8 mouse cellular contexts compared by ENCODE assay signal in the genomic region with DNA sequence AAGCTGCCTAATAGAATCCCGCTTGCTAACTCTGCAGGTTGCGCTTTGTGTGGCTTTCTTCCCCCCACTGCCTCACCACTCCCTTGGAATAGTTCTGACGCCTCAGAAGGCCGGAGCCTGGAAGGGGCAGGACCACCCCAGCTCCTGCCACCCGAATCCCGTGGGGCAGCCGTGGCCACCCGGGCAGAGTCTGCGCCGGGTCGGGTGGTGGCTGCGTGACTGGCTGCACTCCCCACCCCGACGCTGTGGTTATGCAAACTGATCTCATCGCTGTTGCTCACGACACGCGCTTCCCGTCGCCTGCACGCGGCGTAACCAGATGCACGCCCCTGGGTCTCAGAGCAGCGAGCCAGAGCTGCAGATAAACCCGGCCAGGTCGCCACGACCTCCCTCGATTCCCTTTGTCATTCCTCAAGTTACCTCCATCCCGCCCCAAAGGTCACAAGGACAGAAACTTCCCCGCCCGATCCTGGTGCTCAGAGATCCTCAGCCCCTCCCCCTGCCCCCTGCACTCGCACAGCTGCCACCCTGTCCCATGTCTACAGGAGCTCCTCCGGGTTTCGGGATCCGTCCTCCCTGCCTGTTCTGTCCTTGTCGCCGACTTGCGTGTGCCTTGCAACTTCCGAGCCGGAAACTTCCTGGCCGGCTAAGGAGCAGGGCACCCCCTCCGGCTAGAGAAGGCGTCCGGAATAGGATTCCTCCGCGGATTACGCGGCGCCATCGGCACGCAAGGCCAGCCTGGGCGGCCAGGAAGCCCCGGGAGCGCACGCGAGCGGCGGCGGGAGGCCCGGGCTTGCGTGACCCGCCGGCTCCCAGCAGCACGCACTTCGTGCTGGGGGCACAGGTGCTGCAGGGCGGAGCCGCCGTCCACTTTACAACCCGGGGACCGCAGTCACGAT. TPM values are rescaled to one million over a fixed set of nuclear protein-coding genes. Genes with fewer than 3 reads are reported as not detected.
DNase-seq lines count a peak whose midpoint lies in the region; ATAC-seq and TF ChIP-seq lines count a peak whose summit lies in the region.

No protein-coding gene starts in this region.

- peak overlapping the region; percentile 95 for H3K4me2 ChIP-seq in forebrain, embryonic 11.5 days (ENCODE audit: low read depth, low read length, severe bottlenecking)
- H3K4me2 ChIP-seq in heart, embryonic 16.5 days (ENCODE audit: low read depth, low read length) = peak overlapping the region; percentile 77
- peak overlapping the region; percentile 74 for H3K4me2 ChIP-seq in liver, embryonic 16.5 days (ENCODE audit: low read depth, low read length)
- H3K4me2 ChIP-seq in neural tube, embryonic 12.5 days (replicated peaks) = peak overlapping the region; percentile 96
- peak overlapping the region; percentile 91 for H3K4me2 ChIP-seq in stomach, postnatal 0 days (replicated peaks; ENCODE audit: low read depth)

- TF ChIP-seq CTCF in bone marrow, adult 2 months (IDR thresholded peaks at IDR 0.05; ENCODE audit: control insufficient read depth, insufficient read depth, low read length) = no peak
- peak; percentile 18; the same call in 1 of the 2 replicates for TF ChIP-seq CTCF in stomach, postnatal 0 days (IDR thresholded peaks at IDR 0.05; ENCODE audit: low read depth)

- TF ChIP-seq POLR2A in bone marrow, adult 2 months (IDR thresholded peaks at IDR 0.05; ENCODE audit: borderline replicate concordance, control insufficient read depth, low read depth, low read length) = peak; percentile 45; the same call in 1 of the 2 replicates

- H3K27ac ChIP-seq in bone marrow, adult 2 months (ENCODE audit: control insufficient read depth, insufficient read depth, low read depth, low read length, poor library complexity) = peak overlapping the region; percentile 44; the same call in 1 of the 2 replicates
- H3K27ac ChIP-seq in forebrain, embryonic 11.5 days (ENCODE audit: low read depth, low read length) = no peak overlapping the region
- H3K27ac ChIP-seq in heart, embryonic 16.5 days (ENCODE audit: low read length) = peak overlapping the region; percentile 76
- peak overlapping the region; percentile 48; the same call in 1 of the 2 replicates for H3K27ac ChIP-seq in liver, embryonic 16.5 days (ENCODE audit: low read length)
- peak overlapping the region; percentile 15; the same call in 1 of the 2 replicates for H3K27ac ChIP-seq in neural tube, embryonic 12.5 days
- peak overlapping the region; percentile 96 for H3K27ac ChIP-seq in stomach, postnatal 0 days (replicated peaks)

- H3K4me1 ChIP-seq in bone marrow, adult 2 months (ENCODE audit: control insufficient read depth, insufficient read depth, low read length) = peaks cover 2% of the 10 kb centered on the region; the same call in 1 of the 2 replicates
- H3K4me1 ChIP-seq in forebrain, embryonic 11.5 days (replicated peaks; ENCODE audit: control insufficient read depth, insufficient read depth, low read length) = peaks cover 9% of the 10 kb centered on the region
- no peaks in the 10 kb centered on the region for H3K4me1 ChIP-seq in heart, embryonic 16.5 days (ENCODE audit: control insufficient read depth, insufficient read depth, low read length)
- H3K4me1 ChIP-seq in liver, embryonic 16.5 days (ENCODE audit: control insufficient read depth, low read depth, low read length) = no peaks in the 10 kb centered on the region; the same call in 1 of the 2 replicates
- peaks cover 4% of the 10 kb centered on the region; the same call in 1 of the 2 replicates for H3K4me1 ChIP-seq in neural tube, embryonic 12.5 days
- H3K4me1 ChIP-seq in stomach, postnatal 0 days (replicated peaks; ENCODE audit: control insufficient read depth, insufficient read depth) = no peaks in the 10 kb centered on the region

- DNase-seq in B cell, adult 2 months = peak; percentile 85
- DNase-seq in forebrain, embryonic 11.5 days (ENCODE audit: low spot score) = peak; percentile 86
- peak; percentile 76 to 86 for DNase-seq in kidney, postnatal 25 days
- peak; percentile 84 for DNase-seq in stomach, postnatal 0 days (ENCODE audit: low spot score)

- no peaks in the 10 kb centered on the region for H3K9me3 ChIP-seq in forebrain, embryonic 11.5 days (ENCODE audit: control insufficient read depth, low read length)
- H3K9me3 ChIP-seq in heart, embryonic 16.5 days (replicated peaks; ENCODE audit: control insufficient read depth, low read length) = no peaks in the 10 kb centered on the region
- H3K9me3 ChIP-seq in liver, embryonic 16.5 days (replicated peaks; ENCODE audit: control insufficient read depth, low read length) = no peaks in the 10 kb centered on the region
- no peaks in the 10 kb centered on the region for H3K9me3 ChIP-seq in neural tube, embryonic 12.5 days
- H3K9me3 ChIP-seq in stomach, postnatal 0 days (ENCODE audit: control insufficient read depth, low read length) = no peaks in the 10 kb centered on the region

- ATAC-seq in forebrain, embryonic 11.5 days (replicated peaks; ENCODE audit: low FRiP score) = peak; percentile 81
- ATAC-seq in heart, embryonic 16.5 days (replicated peaks; ENCODE audit: extremely low read depth, insufficient read depth, low FRiP score) = peak; percentile 74
- ATAC-seq in liver, embryonic 16.5 days (ENCODE audit: low read depth) = peak; percentile 72
- peak; percentile 79 for ATAC-seq in neural tube, embryonic 12.5 days (ENCODE audit: low FRiP score, low read depth)
- peak; percentile 93 for ATAC-seq in stomach, postnatal 0 days (ENCODE audit: low FRiP score, low TSS enrichment)

- WGBS in bone marrow, adult 2 months = under 1% methylated on average over 72 of the region's 72 CpGs
- WGBS in forebrain, embryonic 11.5 days = under 1% methylated on average over 72 of the region's 72 CpGs
- WGBS in heart, embryonic 16.5 days = under 1% methylated on average over 72 of the region's 72 CpGs
- WGBS in liver, embryonic 16.5 days (ENCODE audit: insufficient replicate concordance) = under 1% methylated on average over 72 of the region's 72 CpGs
- whole genome bisulfite sequencing in neural tube, embryonic 12.5 days = under 1% methylated on average over 72 of the region's 72 CpGs
- under 1% methylated on average over 72 of the region's 72 CpGs for WGBS in stomach, postnatal 0 days

- H3K27me3 ChIP-seq in forebrain, embryonic 11.5 days (ENCODE audit: control insufficient read depth, insufficient read depth, low read length) = peaks cover 12% of the 10 kb centered on the region
- H3K27me3 ChIP-seq in heart, embryonic 16.5 days (ENCODE audit: control insufficient read depth, insufficient read depth, low read length) = no peaks in the 10 kb centered on the region
- peaks cover 33% of the 10 kb centered on the region for H3K27me3 ChIP-seq in liver, embryonic 16.5 days (ENCODE audit: control insufficient read depth, insufficient read depth, low read depth, low read length)
- 0 out of 2 replicates have a peak, but pooled peaks cover 4% of the 10 kb centered on the region for H3K27me3 ChIP-seq in neural tube, embryonic 12.5 days (replicated peaks)
- H3K27me3 ChIP-seq in stomach, postnatal 0 days (ENCODE audit: control insufficient read depth, insufficient read depth, low read length) = no peaks in the 10 kb centered on the region

- peak overlapping the region; percentile 77 for H3K4me3 ChIP-seq in bone marrow, adult 2 months (replicated peaks; ENCODE audit: control insufficient read depth, low read depth, low read length)
- peak overlapping the region; percentile 52 for H3K4me3 ChIP-seq in forebrain, embryonic 11.5 days (ENCODE audit: low read depth, low read length)
- H3K4me3 ChIP-seq in heart, embryonic 16.5 days (ENCODE audit: low read length) = peak overlapping the region; percentile 66
- H3K4me3 ChIP-seq in liver, embryonic 16.5 days (ENCODE audit: low read depth, low read length) = peak overlapping the region; percentile 62
- peak overlapping the region; percentile 60 for H3K4me3 ChIP-seq in neural tube, embryonic 12.5 days
- H3K4me3 ChIP-seq in stomach, postnatal 0 days (ENCODE audit: low read depth, low read length) = peak overlapping the region; percentile 58

- no peak for TF ChIP-seq EP300 in stomach, postnatal 0 days (optimal IDR thresholded peaks at IDR 0.05)

- H3K9ac ChIP-seq in forebrain, embryonic 11.5 days (ENCODE audit: low read length) = peak overlapping the region; percentile 71
- peak overlapping the region; percentile 83 for H3K9ac ChIP-seq in heart, embryonic 16.5 days (ENCODE audit: low read length)
- peak overlapping the region; percentile 58 for H3K9ac ChIP-seq in liver, embryonic 16.5 days (ENCODE audit: low read depth, low read length)
- peak overlapping the region; percentile 67 for H3K9ac ChIP-seq in neural tube, embryonic 12.5 days
- peak overlapping the region; percentile 85 for H3K9ac ChIP-seq in stomach, postnatal 0 days (ENCODE audit: low read length)

- H3K36me3 ChIP-seq in forebrain, embryonic 11.5 days (ENCODE audit: control insufficient read depth, insufficient read depth, low read length) = no peaks in the 10 kb centered on the region
- H3K36me3 ChIP-seq in heart, embryonic 16.5 days (ENCODE audit: control insufficient read depth, insufficient read depth) = no peaks in the 10 kb centered on the region
- no peaks in the 10 kb centered on the region for H3K36me3 ChIP-seq in liver, embryonic 16.5 days (ENCODE audit: control insufficient read depth, insufficient read depth)
- no peaks in the 10 kb centered on the region for H3K36me3 ChIP-seq in neural tube, embryonic 12.5 days
- H3K36me3 ChIP-seq in stomach, postnatal 0 days (ENCODE audit: control insufficient read depth, insufficient read depth, low read length) = no peaks in the 10 kb centered on the region

RNA-seq across cellular contexts. Expression of a gene that starts 7.1 kb away (rescaled TPM):
- not detected in 2 replicates for polyA plus RNA-seq in bone marrow, adult 2 months (2011; ENCODE audit: insufficient read depth, insufficient read length, low replicate concordance, missing spikeins)
- 6.4 TPM in 2 replicates for polyA plus RNA-seq in forebrain, embryonic 11.5 days (2014; fragmentation: Nextera tagmentation; extraction: Ambion mirVana)
- polyA plus RNA-seq in heart, embryonic 16.5 days (2015; fragmentation: Nextera tagmentation; extraction: Ambion mirVana) = 5.7 and 7.1 TPM in 2 replicates
- polyA plus RNA-seq in liver, embryonic 16.5 days (2015; fragmentation: Nextera tagmentation; extraction: Ambion mirVana) = 0.94 and 1.1 TPM in 2 replicates
- polyA plus RNA-seq in neural tube, embryonic 12.5 days (2016; fragmentation: Nextera tagmentation; extraction: Ambion mirVana) = 6.1 and 7.6 TPM in 2 replicates
- 3.3 and 4.0 TPM in 2 replicates for polyA plus RNA-seq in stomach, postnatal 0 days (2015; fragmentation: Nextera tagmentation; extraction: Ambion mirVana)
